Mouse (Mus musculus): Measurements from ENCODE around the gene Prdx4. TPM values are rescaled to one million over a fixed set of nuclear protein-coding genes. Genes with fewer than 3 reads are reported as not detected.
"Not testable (repeated sequence)": the region's sequence is repeated elsewhere in the genome, so short reads cannot be mapped to it uniquely, and the experiment has no call there.

Gene Prdx4
- 86.3 and 94.3 TPM in 2 replicates for polyA plus RNA-seq (2015; fragmentation: Nextera tagmentation; extraction: Ambion mirVana)

- Histone ChIP-seq H3K4me3 (replicated peaks; ENCODE audit: low read length) (no peak within 1 kb of the TSS), H3K27ac (ENCODE audit: low read length) (no peak within 1 kb of the TSS), H3K9me3 (ENCODE audit: control insufficient read depth, low read length) (no peaks in the 10 kb centered on the region), H3K4me1 (replicated peaks; ENCODE audit: control insufficient read depth, insufficient read depth, low read length) (no peaks in the 10 kb centered on the region), H3K36me3 (ENCODE audit: control insufficient read depth, insufficient read depth) (no peaks in the 10 kb centered on the region), H3K27me3 (replicated peaks; ENCODE audit: control insufficient read depth, insufficient read depth, low read length) (no peaks in the 10 kb centered on the region), H3K4me2 (ENCODE audit: low read length) (no peak within 1 kb of the TSS), H3K9ac (replicated peaks; ENCODE audit: low read depth, low read length) (no peak within 1 kb of the TSS)
- no peak for ATAC-seq
These were observed at the start of gene Prdx4 for GRCm38 (mm10) chrX:155340654-155341053. Gene Prdx4 (minus strand): TSS chrX:155340754.

- Histone ChIP-seq H3K4me1 (replicated peaks; ENCODE audit: control insufficient read depth, insufficient read depth, low read length) (no peaks in the 10 kb centered on the region), H3K27me3 (replicated peaks; ENCODE audit: control insufficient read depth, insufficient read depth, low read length) (no peaks in the 10 kb centered on the region), H3K36me3 (ENCODE audit: control insufficient read depth, insufficient read depth) (no peaks in the 10 kb centered on the region), H3K4me2 (ENCODE audit: low read length) (no peak overlapping the region), H3K4me3 (replicated peaks; ENCODE audit: low read length) (no peak overlapping the region), H3K9ac (replicated peaks; ENCODE audit: low read depth, low read length) (no peak overlapping the region), H3K9me3 (ENCODE audit: control insufficient read depth, low read length) (no peaks in the 10 kb centered on the region), H3K27ac (ENCODE audit: low read length) (no peak overlapping the region)
- ATAC-seq, result no peak
- WGBS, result 45% methylated on average over 2 of the region's 2 CpGs
These were observed 36.0 kb upstream of the Prdx4 start for GRCm38 (mm10) chrX:155376538-155376937.

- 35% methylated on average over 1 of the region's 1 CpGs for WGBS
- H3K4me1 ChIP-seq (replicated peaks; ENCODE audit: control insufficient read depth, insufficient read depth, low read length), result no peaks in the 10 kb centered on the region
- no peak for ATAC-seq
These were observed 34.9 kb upstream of the Prdx4 start for GRCm38 (mm10) chrX:155375458-155375857.

GRCm38 (mm10) chrX:155370110-155370509, 29.6 kb upstream of the Prdx4 start:
- not testable (repeated sequence) for H3K4me3 ChIP-seq (replicated peaks; ENCODE audit: low read length); H3K9me3 ChIP-seq (ENCODE audit: control insufficient read depth, low read length); H3K27me3 ChIP-seq (replicated peaks; ENCODE audit: control insufficient read depth, insufficient read depth, low read length); ATAC-seq; H3K9ac ChIP-seq (replicated peaks; ENCODE audit: low read depth, low read length); H3K27ac ChIP-seq (ENCODE audit: low read length); H3K4me2 ChIP-seq (ENCODE audit: low read length); H3K36me3 ChIP-seq (ENCODE audit: control insufficient read depth, insufficient read depth); H3K4me1 ChIP-seq (replicated peaks; ENCODE audit: control insufficient read depth, insufficient read depth, low read length)
- 63% methylated on average over 3 of the region's 3 CpGs for WGBS

More at GRCm38 (mm10) chrX:155375458-155375857, 34.9 kb upstream of the Prdx4 start:
- H3K4me2 ChIP-seq (ENCODE audit: low read length), result no peak overlapping the region
- no peak overlapping the region for H3K9ac ChIP-seq (replicated peaks; ENCODE audit: low read depth, low read length)
- no peaks in the 10 kb centered on the region for H3K9me3 ChIP-seq (ENCODE audit: control insufficient read depth, low read length)
- no peak overlapping the region for H3K4me3 ChIP-seq (replicated peaks; ENCODE audit: low read length)
- H3K27ac ChIP-seq (ENCODE audit: low read length), result no peak overlapping the region
- no peaks in the 10 kb centered on the region for H3K27me3 ChIP-seq (replicated peaks; ENCODE audit: control insufficient read depth, insufficient read depth, low read length)
- no peaks in the 10 kb centered on the region for H3K36me3 ChIP-seq (ENCODE audit: control insufficient read depth, insufficient read depth)

- Histone ChIP-seq H3K9me3 (ENCODE audit: control insufficient read depth, low read length) (no peaks in the 10 kb centered on the region), H3K4me3 (replicated peaks; ENCODE audit: low read length) (no peak overlapping the region), H3K36me3 (ENCODE audit: control insufficient read depth, insufficient read depth) (no peaks in the 10 kb centered on the region), H3K27me3 (replicated peaks; ENCODE audit: control insufficient read depth, insufficient read depth, low read length) (no peaks in the 10 kb centered on the region), H3K4me2 (ENCODE audit: low read length) (no peak overlapping the region), H3K9ac (replicated peaks; ENCODE audit: low read depth, low read length) (no peak overlapping the region), H3K4me1 (replicated peaks; ENCODE audit: control insufficient read depth, insufficient read depth, low read length) (no peaks in the 10 kb centered on the region), H3K27ac (ENCODE audit: low read length) (no peak overlapping the region)
- no peak for ATAC-seq
- 49% methylated on average over 2 of the region's 2 CpGs for WGBS
These were observed 24.5 kb upstream of the Prdx4 start for GRCm38 (mm10) chrX:155365095-155365494.

- H3K27ac ChIP-seq (ENCODE audit: low read length), result no peak overlapping the region
- no peak for ATAC-seq
- H3K36me3 ChIP-seq (ENCODE audit: control insufficient read depth, insufficient read depth), result no peaks in the 10 kb centered on the region
- no peak overlapping the region for H3K9ac ChIP-seq (replicated peaks; ENCODE audit: low read depth, low read length)
- no peak overlapping the region for H3K4me2 ChIP-seq (ENCODE audit: low read length)
- H3K4me1 ChIP-seq (replicated peaks; ENCODE audit: control insufficient read depth, insufficient read depth, low read length), result no peaks in the 10 kb centered on the region
- 90% methylated on average over 2 of the region's 2 CpGs for WGBS
- H3K27me3 ChIP-seq (replicated peaks; ENCODE audit: control insufficient read depth, insufficient read depth, low read length), result no peaks in the 10 kb centered on the region
- H3K4me3 ChIP-seq (replicated peaks; ENCODE audit: low read length), result no peak overlapping the region
- no peaks in the 10 kb centered on the region for H3K9me3 ChIP-seq (ENCODE audit: control insufficient read depth, low read length)
These were observed 5.7 kb upstream of the Prdx4 start for GRCm38 (mm10) chrX:155346249-155346648.

- H3K4me1 ChIP-seq (replicated peaks; ENCODE audit: control insufficient read depth, insufficient read depth, low read length), result no peaks in the 10 kb centered on the region
- peak overlapping the region; percentile 63 for H3K4me2 ChIP-seq (ENCODE audit: low read length)
- H3K4me3 ChIP-seq (replicated peaks; ENCODE audit: low read length), result peak overlapping the region; percentile 58
- H3K27ac ChIP-seq (ENCODE audit: low read length), result peak overlapping the region; percentile 53
- H3K9me3 ChIP-seq (ENCODE audit: control insufficient read depth, low read length), result no peaks in the 10 kb centered on the region
- 21% methylated on average over 47 of the region's 49 CpGs for WGBS
- H3K36me3 ChIP-seq (ENCODE audit: control insufficient read depth, insufficient read depth), result no peaks in the 10 kb centered on the region
- peak overlapping the region; percentile 66 for H3K9ac ChIP-seq (replicated peaks; ENCODE audit: low read depth, low read length)
- H3K27me3 ChIP-seq (replicated peaks; ENCODE audit: control insufficient read depth, insufficient read depth, low read length), result no peaks in the 10 kb centered on the region
- ATAC-seq, result peak; percentile 98
These were observed 2.4 kb downstream of the Prdx4 start for GRCm38 (mm10) chrX:155337905-155338721.

- Histone ChIP-seq H3K27me3 (replicated peaks; ENCODE audit: control insufficient read depth, insufficient read depth, low read length) (no peaks in the 10 kb centered on the region), H3K27ac (ENCODE audit: low read length) (no peak overlapping the region), H3K9me3 (ENCODE audit: control insufficient read depth, low read length) (no peaks in the 10 kb centered on the region), H3K4me3 (replicated peaks; ENCODE audit: low read length) (peak overlapping the region; percentile 58), H3K9ac (replicated peaks; ENCODE audit: low read depth, low read length) (peak overlapping the region; percentile 66), H3K4me2 (ENCODE audit: low read length) (peak overlapping the region; percentile 63), H3K36me3 (ENCODE audit: control insufficient read depth, insufficient read depth) (no peaks in the 10 kb centered on the region), H3K4me1 (replicated peaks; ENCODE audit: control insufficient read depth, insufficient read depth, low read length) (no peaks in the 10 kb centered on the region)
- ATAC-seq, result no peak
- WGBS, result 19% methylated on average over 7 of the region's 7 CpGs
These were observed 3.0 kb downstream of the Prdx4 start for GRCm38 (mm10) chrX:155337567-155337904.

DNA sequence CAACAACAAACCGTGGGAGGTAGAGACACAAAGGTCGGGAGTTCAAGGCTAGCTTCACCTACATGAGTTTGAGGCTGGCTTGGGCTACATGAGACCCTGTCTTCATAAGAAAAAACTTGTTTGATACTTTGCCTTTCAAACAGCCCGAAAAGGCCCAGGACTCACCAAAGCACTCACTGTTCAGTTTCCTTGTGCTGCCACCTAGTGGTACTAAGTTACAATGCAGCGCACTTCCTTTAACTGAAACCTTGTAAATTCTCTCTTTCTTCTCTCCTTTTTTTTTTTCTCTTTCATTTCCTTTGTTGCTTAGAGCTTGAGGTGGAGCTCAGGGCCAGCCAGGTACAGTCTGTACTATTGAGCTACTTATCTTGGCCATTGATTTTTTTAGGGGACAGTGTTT, 22.5 kb downstream of the Prdx4 start:
- Histone ChIP-seq H3K4me2 (ENCODE audit: low read length) (no peak overlapping the region), H3K9ac (replicated peaks; ENCODE audit: low read depth, low read length) (no peak overlapping the region), H3K4me3 (replicated peaks; ENCODE audit: low read length) (no peak overlapping the region), H3K27ac (ENCODE audit: low read length) (no peak overlapping the region), H3K36me3 (ENCODE audit: control insufficient read depth, insufficient read depth) (no peaks in the 10 kb centered on the region), H3K27me3 (replicated peaks; ENCODE audit: control insufficient read depth, insufficient read depth, low read length) (no peaks in the 10 kb centered on the region), H3K9me3 (ENCODE audit: control insufficient read depth, low read length) (no peaks in the 10 kb centered on the region), H3K4me1 (replicated peaks; ENCODE audit: control insufficient read depth, insufficient read depth, low read length) (no peaks in the 10 kb centered on the region)
- ATAC-seq, result peak; percentile 59
- WGBS, result 47% methylated on average over 4 of the region's 4 CpGs

Measured in forebrain, embryonic 16.5 days (tissue).